Mouse (Mus musculus) ES-E14 (cell line): ENCODE data around the gene Psph. TPM values are rescaled to one million over a fixed set of nuclear protein-coding genes. Genes with fewer than 3 reads are reported as not detected.

Source experiments
- DNase-seq: peaks from one replicate; pipeline ENCODE4 v3.0.0-alpha.2; 2013; ENCODE audit warnings: low read depth, low spot score
- H3K27ac ChIP-seq: 2 replicates; pipeline ENCODE4 v1.5.1; 2012; ENCODE audit warnings: low read depth, mild to moderate bottlenecking, low read length, moderate library complexity, mixed read lengths; ENCODE audit not compliant: poor library complexity, insufficient read depth, severe bottlenecking
- H3K36me3 ChIP-seq: 2 replicates; pipeline ENCODE4 v1.6.1; 2012; ENCODE audit warnings: mild to moderate bottlenecking, low read length, moderate library complexity, mixed read lengths; ENCODE audit not compliant: control insufficient read depth, poor library complexity, insufficient read depth, severe bottlenecking
- H3K4me1 ChIP-seq, 2 experiments: fragments of 150-350 bp in 1 of 2; sonication (generic) in 1 of 2; 2 replicates each; pipeline ENCODE4 v1.6.1; 2012; ENCODE audit warnings: low read length in 2 of 2, mild to moderate bottlenecking in 1 of 2, mixed read lengths in 1 of 2; ENCODE audit not compliant: control insufficient read depth in 2 of 2, insufficient read depth in 2 of 2, poor library complexity in 1 of 2
- H3K4me3 ChIP-seq, 2 experiments: fragments of 150-350 bp in 1 of 2; sonication (generic) in 1 of 2; 2 replicates each; pipeline ENCODE4 v1.5.1; 2012; ENCODE audit warnings: low read length in 2 of 2, low read depth in 1 of 2, mild to moderate bottlenecking in 1 of 2, mixed read lengths in 1 of 2; ENCODE audit not compliant: insufficient read depth in 1 of 2, poor library complexity in 1 of 2, severe bottlenecking in 1 of 2
- H3K9ac ChIP-seq: 2 replicates; pipeline ENCODE4 v1.6.1; 2012; ENCODE audit warnings: low read depth, mild to moderate bottlenecking, low read length, mixed read lengths; ENCODE audit not compliant: poor library complexity, insufficient read depth, severe bottlenecking
- H3K9me3 ChIP-seq: fragments of 150-350 bp; sonication (generic); 2 replicates; pipeline ENCODE4 v1.6.1; 2012; ENCODE audit warnings: low read depth, mild to moderate bottlenecking, low read length; ENCODE audit not compliant: control insufficient read depth, insufficient read depth
- CHD2 ChIP-seq: IDR thresholded peaks from 2 replicates; pipeline ENCODE4 v1.6.1; 2014; ENCODE audit warnings: mild to moderate bottlenecking, low read depth, low read length, inconsistent platforms
- HCFC1 ChIP-seq: IDR thresholded peaks from 2 replicates; pipeline ENCODE4 v1.6.1; 2012; ENCODE audit warnings: low read length, inconsistent platforms, borderline replicate concordance; ENCODE audit not compliant: insufficient read depth
- MAFK ChIP-seq: IDR thresholded peaks from 2 replicates; pipeline ENCODE4 v1.6.1; 2014; ENCODE audit warnings: mild to moderate bottlenecking, low read depth, low read length, inconsistent platforms; ENCODE audit not compliant: insufficient read depth
- ZC3H11A ChIP-seq: IDR thresholded peaks from 2 replicates; pipeline ENCODE4 v1.6.1; 2012; ENCODE audit warnings: low read depth, mild to moderate bottlenecking, inconsistent platforms, low read length, borderline replicate concordance
- ZNF384 ChIP-seq: IDR thresholded peaks from 2 replicates; pipeline ENCODE4 v1.6.1; 2012; ENCODE audit warnings: low read depth, low read length, inconsistent platforms
- in situ Hi-C, 2 experiments: fragments of 600-800 bp; cut with MboI; formaldehyde crosslinking; loops; one replicate each; pipeline ENCODE4 v1.15.1; 2025; ENCODE audit warnings: low sequenced_read_pairs in 2 of 2, inconsistent platforms in 1 of 2; ENCODE audit not compliant: unreplicated experiment in 2 of 2
- total RNA-seq: library from RNA; depleted of rRNA; stranded (reverse); fragments of 300-350 nt; gene quantifications from 2 replicates; pipeline ENCODE4 v1.2.3, GENCODE M21; 2012

Psph gene
- total RNA-seq, 1 experiment = 54.9 TPM

GRCm38 (mm10) chr5:129742903-129743488 is 44.3 kb downstream of the Psph start:
- H3K4me3 ChIP-seq = no peak overlapping the region
- peaks cover 0 to 3% of the 10 kb centered on the region in 2 experiments; a peak in 1 of 4 replicates for H3K4me1 ChIP-seq
- in situ Hi-C loops = no loop called here
- no peak overlapping the region for H3K9ac ChIP-seq
- DNase-seq = no peak
- H3K36me3 ChIP-seq = peaks cover 10% of the 10 kb centered on the region; the same call in 1 of the 2 replicates
- no peak overlapping the region for H3K27ac ChIP-seq
- TF ChIP-seq ZNF384 = no peak
- TF ChIP-seq HCFC1 = no peak
- TF ChIP-seq CHD2 = no peak
- no peak for TF ChIP-seq ZC3H11A
- no peak for TF ChIP-seq MAFK
- H3K9me3 ChIP-seq = no peaks in the 10 kb centered on the region

- peak; percentile 42 for DNase-seq
- Histone ChIP-seq H3K36me3 (peaks cover 10% of the 10 kb centered on the region; the same call in 1 of the 2 replicates), H3K27ac (no peak overlapping the region), H3K4me1 (peaks cover 0 to 3% of the 10 kb centered on the region in 2 experiments; a peak in 1 of 4 replicates), H3K9ac (no peak overlapping the region), H3K9me3 (no peaks in the 10 kb centered on the region), H3K4me3 (no peak overlapping the region)
- TF ChIP-seq HCFC1 (no peak), MAFK (no peak), ZNF384 (no peak), CHD2 (no peak), ZC3H11A (no peak)
- in situ Hi-C loops = no loop called here
Measured at GRCm38 (mm10) chr5:129740976-129741375, 46.3 kb downstream of the Psph start.

- Histone ChIP-seq H3K4me3 (no peak overlapping the region), H3K9me3 (no peaks in the 10 kb centered on the region), H3K27ac (no peak overlapping the region), H3K4me1 (peaks cover 4 to 17% of the 10 kb centered on the region in 2 experiments), H3K9ac (no peak overlapping the region), H3K36me3 (no peaks in the 10 kb centered on the region)
- DNase-seq = no peak
- in situ Hi-C loops = no loop called here
- TF ChIP-seq ZNF384 (no peak), CHD2 (no peak), HCFC1 (no peak), MAFK (no peak), ZC3H11A (no peak)
Measured at GRCm38 (mm10) chr5:129731021-129731420, 56.2 kb downstream of the Psph start.

- Histone ChIP-seq H3K4me1 (peaks cover 4 to 14% of the 10 kb centered on the region in 2 experiments), H3K36me3 (no peaks in the 10 kb centered on the region), H3K27ac (no peak overlapping the region), H3K9me3 (no peaks in the 10 kb centered on the region), H3K9ac (0 out of 2 replicates have a peak overlapping the region, but pooled peaks have one; percentile 28), H3K4me3 (0 out of 4 replicates have a peak overlapping the region, but pooled peaks of 1 of the 2 experiments have one; percentile 26)
- no peak for DNase-seq
- in situ Hi-C loops = no loop called here
- TF ChIP-seq HCFC1 = no peak
- TF ChIP-seq CHD2 = no peak
- TF ChIP-seq MAFK = no peak
- TF ChIP-seq ZNF384 = no peak
- no peak for TF ChIP-seq ZC3H11A
Measured at GRCm38 (mm10) chr5:129730344-129730743, 56.9 kb downstream of the Psph start.
